Mouse (Mus musculus): ENCODE results near the gene Frs2. TPM values are rescaled to one million over a fixed set of nuclear protein-coding genes. Genes with fewer than 3 reads are reported as not detected.

Gene Frs2
- polyA plus RNA-seq, 1 experiment: 4.4 TPM

GRCm38 (mm10) chr10:117094504-117095329, 53.6 kb downstream of the Frs2 start:
- 71% methylated on average over 15 of the region's 15 CpGs for WGBS
- peak overlapping the region; percentile 67 for H3K27ac ChIP-seq (ENCODE audit: insufficient read depth, low read depth, low read length)

GRCm38 (mm10) chr10:117089628-117090027, 58.7 kb downstream of the Frs2 start:
- no peak overlapping the region for H3K4me3 ChIP-seq (ENCODE audit: low read depth, low read length)
- H3K27ac ChIP-seq (ENCODE audit: insufficient read depth, low read depth, low read length): no peak overlapping the region
- 56% methylated on average over 4 of the region's 4 CpGs for WGBS
- no peaks in the 10 kb centered on the region for H3K4me1 ChIP-seq (ENCODE audit: control insufficient read depth, insufficient read depth, insufficient read length, low read length)
- no peaks in the 10 kb centered on the region for H3K27me3 ChIP-seq (ENCODE audit: control insufficient read depth, insufficient read depth, low read length)
- peaks cover 5% of the 10 kb centered on the region; the same call in 1 of the 2 replicates for H3K36me3 ChIP-seq (ENCODE audit: control insufficient read depth, insufficient read depth, low read length)
- TF ChIP-seq POLR2A (IDR thresholded peaks at IDR 0.05; ENCODE audit: low read depth, low read length) (no peak), CTCF (IDR thresholded peaks at IDR 0.05; ENCODE audit: extremely low read depth, insufficient read length, insufficient replicate concordance, low read depth, low read length) (no peak)

More at GRCm38 (mm10) chr10:117094504-117095329, 53.6 kb downstream of the Frs2 start:
- 0 out of 2 replicates have a peak, but pooled peaks cover 7% of the 10 kb centered on the region for H3K36me3 ChIP-seq (ENCODE audit: control insufficient read depth, insufficient read depth, low read length)
- no peak for TF ChIP-seq CTCF (IDR thresholded peaks at IDR 0.05; ENCODE audit: extremely low read depth, insufficient read length, insufficient replicate concordance, low read depth, low read length)
- TF ChIP-seq POLR2A (IDR thresholded peaks at IDR 0.05; ENCODE audit: low read depth, low read length): no peak
- H3K27me3 ChIP-seq (ENCODE audit: control insufficient read depth, insufficient read depth, low read length): no peaks in the 10 kb centered on the region
- H3K4me3 ChIP-seq (ENCODE audit: low read depth, low read length): no peak overlapping the region
- H3K4me1 ChIP-seq (ENCODE audit: control insufficient read depth, insufficient read depth, insufficient read length, low read length): no peaks in the 10 kb centered on the region

- Histone ChIP-seq H3K36me3 (ENCODE audit: control insufficient read depth, insufficient read depth, low read length) (peaks cover 25% of the 10 kb centered on the region), H3K4me3 (ENCODE audit: low read depth, low read length) (no peak overlapping the region), H3K27ac (ENCODE audit: insufficient read depth, low read depth, low read length) (no peak overlapping the region), H3K27me3 (ENCODE audit: control insufficient read depth, insufficient read depth, low read length) (no peaks in the 10 kb centered on the region), H3K4me1 (ENCODE audit: control insufficient read depth, insufficient read depth, insufficient read length, low read length) (no peaks in the 10 kb centered on the region)
- TF ChIP-seq POLR2A (IDR thresholded peaks at IDR 0.05; ENCODE audit: low read depth, low read length) (no peak), CTCF (IDR thresholded peaks at IDR 0.05; ENCODE audit: extremely low read depth, insufficient read length, insufficient replicate concordance, low read depth, low read length) (no peak)
- 86% methylated on average over 2 of the region's 2 CpGs for WGBS
These were observed 66.4 kb downstream of the Frs2 start for GRCm38 (mm10) chr10:117081914-117082359.

- TF ChIP-seq CTCF (IDR thresholded peaks at IDR 0.05; ENCODE audit: extremely low read depth, insufficient read length, insufficient replicate concordance, low read depth, low read length) (no peak), POLR2A (IDR thresholded peaks at IDR 0.05; ENCODE audit: low read depth, low read length) (no peak)
- WGBS: 88% methylated on average over 4 of the region's 4 CpGs
- Histone ChIP-seq H3K4me3 (ENCODE audit: low read depth, low read length) (no peak overlapping the region), H3K27ac (ENCODE audit: insufficient read depth, low read depth, low read length) (no peak overlapping the region), H3K36me3 (ENCODE audit: control insufficient read depth, insufficient read depth, low read length) (peaks cover 29% of the 10 kb centered on the region), H3K4me1 (ENCODE audit: control insufficient read depth, insufficient read depth, insufficient read length, low read length) (no peaks in the 10 kb centered on the region), H3K27me3 (ENCODE audit: control insufficient read depth, insufficient read depth, low read length) (no peaks in the 10 kb centered on the region)
These were observed 67.0 kb downstream of the Frs2 start for GRCm38 (mm10) chr10:117081326-117081725.

GRCm38 (mm10) chr10:117078284-117078683, 70.0 kb downstream of the Frs2 start:
- H3K36me3 ChIP-seq (ENCODE audit: control insufficient read depth, insufficient read depth, low read length): peaks cover 41% of the 10 kb centered on the region
- TF ChIP-seq POLR2A (IDR thresholded peaks at IDR 0.05; ENCODE audit: low read depth, low read length): no peak
- TF ChIP-seq CTCF (IDR thresholded peaks at IDR 0.05; ENCODE audit: extremely low read depth, insufficient read length, insufficient replicate concordance, low read depth, low read length): peak; percentile 54; the same call in 1 of the 2 replicates
- no peak overlapping the region for H3K4me3 ChIP-seq (ENCODE audit: low read depth, low read length)
- H3K27me3 ChIP-seq (ENCODE audit: control insufficient read depth, insufficient read depth, low read length): no peaks in the 10 kb centered on the region
- no peaks in the 10 kb centered on the region for H3K4me1 ChIP-seq (ENCODE audit: control insufficient read depth, insufficient read depth, insufficient read length, low read length)
- WGBS: 80% methylated on average over 6 of the region's 6 CpGs
- H3K27ac ChIP-seq (ENCODE audit: insufficient read depth, low read depth, low read length): no peak overlapping the region

- no peaks in the 10 kb centered on the region for H3K27me3 ChIP-seq (ENCODE audit: control insufficient read depth, insufficient read depth, low read length)
- 81% methylated on average over 7 of the region's 7 CpGs for WGBS
- no peak overlapping the region for H3K27ac ChIP-seq (ENCODE audit: insufficient read depth, low read depth, low read length)
- no peak for TF ChIP-seq CTCF (IDR thresholded peaks at IDR 0.05; ENCODE audit: extremely low read depth, insufficient read length, insufficient replicate concordance, low read depth, low read length)
- TF ChIP-seq POLR2A (IDR thresholded peaks at IDR 0.05; ENCODE audit: low read depth, low read length): no peak
- no peaks in the 10 kb centered on the region for H3K4me1 ChIP-seq (ENCODE audit: control insufficient read depth, insufficient read depth, insufficient read length, low read length)
- H3K4me3 ChIP-seq (ENCODE audit: low read depth, low read length): no peak overlapping the region
- H3K36me3 ChIP-seq (ENCODE audit: control insufficient read depth, insufficient read depth, low read length): peaks cover 41% of the 10 kb centered on the region
These were observed 75.2 kb downstream of the Frs2 start for GRCm38 (mm10) chr10:117073176-117073575.

- TF ChIP-seq CTCF (IDR thresholded peaks at IDR 0.05; ENCODE audit: extremely low read depth, insufficient read length, insufficient replicate concordance, low read depth, low read length) (no peak), POLR2A (IDR thresholded peaks at IDR 0.05; ENCODE audit: low read depth, low read length) (no peak)
- Histone ChIP-seq H3K4me1 (ENCODE audit: control insufficient read depth, insufficient read depth, insufficient read length, low read length) (no peaks in the 10 kb centered on the region), H3K36me3 (ENCODE audit: control insufficient read depth, insufficient read depth, low read length) (peaks cover 37% of the 10 kb centered on the region), H3K27me3 (ENCODE audit: control insufficient read depth, insufficient read depth, low read length) (no peaks in the 10 kb centered on the region), H3K4me3 (ENCODE audit: low read depth, low read length) (no peak overlapping the region), H3K27ac (ENCODE audit: insufficient read depth, low read depth, low read length) (no peak overlapping the region)
- WGBS: 87% methylated on average over 18 of the region's 18 CpGs
These were observed 76.0 kb downstream of the Frs2 start for GRCm38 (mm10) chr10:117072191-117072888.

Measured in small intestine, adult 2 months (tissue).